Mouse (Mus musculus) cerebellum, postnatal 4 days (tissue): Measurements from ENCODE around the gene Lrrn3.
A peak's percentile ranks its signal among the peaks of the same experiment; 100 is the strongest.

Experiments used
- DNase-seq, 2 experiments: peaks; one replicate each; pipeline ENCODE4 v3.0.0; 2022; ENCODE audit warnings: low spot score in 2 of 2, mixed read lengths in 1 of 2

The Lrrn3 gene

DNA sequence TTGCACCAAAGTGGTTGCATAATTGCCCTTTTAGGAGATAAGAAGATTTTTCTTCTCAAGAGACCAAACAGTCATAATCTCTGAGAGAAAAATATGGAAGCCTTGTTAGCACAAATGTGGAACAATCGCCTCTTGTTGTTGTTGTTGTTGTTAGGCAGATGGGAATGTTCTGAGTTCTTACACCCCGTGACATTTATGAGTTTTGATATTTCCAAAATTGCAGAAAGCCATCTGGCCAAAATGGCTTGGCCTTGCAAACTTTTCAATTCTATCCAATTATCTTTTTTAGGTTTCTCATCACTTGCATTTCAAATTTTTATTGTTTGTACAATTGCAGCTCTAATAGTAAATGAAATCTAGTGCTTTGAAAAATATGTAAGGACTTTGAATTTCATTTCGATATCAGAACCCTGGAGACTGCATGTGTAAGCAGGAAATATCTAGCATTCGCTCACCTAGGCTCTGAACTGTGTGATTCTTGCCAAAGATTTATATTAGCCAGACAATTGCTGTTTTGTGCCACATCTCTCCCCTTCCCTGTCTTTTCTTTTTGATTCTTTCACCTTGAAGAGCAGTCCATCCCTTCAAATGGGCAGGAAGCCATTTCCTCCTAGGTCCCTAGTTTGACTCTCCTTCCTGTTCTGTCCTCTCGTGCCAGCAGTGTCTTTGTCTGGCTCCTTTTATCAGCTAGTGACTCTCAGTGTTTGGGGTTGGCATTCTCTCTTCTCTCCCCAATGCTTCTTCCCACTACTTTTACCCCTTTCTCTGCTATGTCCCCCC is 49.8 kb downstream of the Lrrn3 start:
- DNase-seq = no peak

DNA sequence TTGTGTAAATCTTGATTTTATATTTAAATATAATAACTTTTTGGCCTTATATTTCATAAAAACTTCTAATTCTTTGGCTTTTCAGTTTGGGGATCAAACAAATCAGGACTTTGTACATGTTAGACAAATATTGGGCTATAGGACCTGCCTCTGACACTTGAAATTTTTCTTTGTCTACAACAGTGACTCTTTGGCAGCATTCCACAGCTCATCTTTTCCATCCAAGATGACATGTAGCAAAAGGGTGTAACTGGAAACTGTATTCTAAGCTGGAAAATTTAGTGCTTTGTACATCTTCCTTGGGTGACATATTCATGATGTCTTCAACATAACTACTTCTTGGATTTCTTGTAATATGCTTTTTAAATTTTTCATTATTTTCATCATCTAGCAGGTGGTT is 57.4 kb downstream of the Lrrn3 start:
- DNase-seq = no peak

DNA sequence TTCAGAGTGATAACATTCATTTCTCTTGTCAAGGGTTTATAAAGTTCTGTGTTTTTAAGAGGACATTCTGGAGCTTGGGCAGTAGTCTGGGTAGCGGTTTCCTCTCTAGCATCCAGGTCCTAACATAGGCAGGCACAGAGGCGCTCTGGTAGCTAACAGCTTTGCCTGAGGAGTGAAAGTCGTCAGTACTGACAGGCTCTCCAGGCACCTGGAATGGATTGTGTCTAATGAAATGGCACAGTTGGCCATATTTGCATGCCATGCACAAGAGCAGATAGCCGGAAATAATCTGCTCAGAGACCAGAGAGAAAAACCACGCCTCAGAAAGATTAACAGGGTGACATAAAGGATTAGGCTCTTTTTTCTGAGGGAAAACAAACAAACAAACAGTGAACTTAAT is 58.8 kb downstream of the Lrrn3 start:
- peak in 1 of 2 experiments; percentile 33 for DNase-seq

DNA sequence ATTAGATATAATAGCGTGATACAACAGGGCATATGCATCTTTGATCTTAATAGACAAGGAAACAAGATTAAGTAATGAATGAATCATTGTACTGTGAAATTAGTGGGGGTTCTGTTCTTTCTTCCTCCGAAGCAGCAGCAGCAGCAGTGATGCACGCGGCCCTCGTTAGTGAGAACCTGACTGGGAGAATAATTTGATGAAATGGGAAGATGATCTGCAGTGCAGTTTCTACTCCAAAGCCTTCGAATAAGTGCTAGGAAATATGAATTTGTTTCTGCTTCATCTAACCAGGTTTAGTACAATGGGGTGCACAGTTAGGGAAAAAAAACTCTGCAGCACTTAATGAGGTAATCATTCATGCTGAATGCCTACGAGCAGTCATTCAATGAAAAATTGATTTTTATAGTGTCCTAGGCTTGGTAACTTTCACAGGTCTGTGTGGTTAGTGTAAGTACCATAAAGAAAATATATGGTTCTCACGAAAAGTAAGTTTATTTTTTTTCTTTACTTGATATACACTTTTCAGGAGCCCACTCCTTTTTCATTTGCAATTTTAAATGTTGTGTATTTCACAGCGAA is 61.0 kb downstream of the Lrrn3 start:
- no peak for DNase-seq

DNA sequence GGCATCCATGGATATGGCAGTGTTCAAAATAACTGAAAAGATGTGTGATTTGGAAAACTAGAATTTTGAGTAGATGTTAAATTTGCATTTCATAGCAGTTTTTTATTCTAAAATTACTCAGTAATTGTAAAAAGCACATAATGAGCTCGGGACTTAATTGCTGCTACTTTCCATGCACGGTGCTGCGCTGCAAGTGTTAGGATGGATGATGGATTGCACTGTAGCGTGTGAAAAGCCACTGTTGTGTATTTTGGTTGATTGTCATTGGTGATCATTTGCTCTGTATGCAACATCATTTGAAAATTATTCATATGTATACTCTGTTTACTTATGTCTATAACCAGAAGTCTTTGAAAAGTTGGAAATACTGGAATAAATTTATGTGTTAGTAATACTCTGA is 68.3 kb downstream of the Lrrn3 start:
- DNase-seq = no peak

DNA sequence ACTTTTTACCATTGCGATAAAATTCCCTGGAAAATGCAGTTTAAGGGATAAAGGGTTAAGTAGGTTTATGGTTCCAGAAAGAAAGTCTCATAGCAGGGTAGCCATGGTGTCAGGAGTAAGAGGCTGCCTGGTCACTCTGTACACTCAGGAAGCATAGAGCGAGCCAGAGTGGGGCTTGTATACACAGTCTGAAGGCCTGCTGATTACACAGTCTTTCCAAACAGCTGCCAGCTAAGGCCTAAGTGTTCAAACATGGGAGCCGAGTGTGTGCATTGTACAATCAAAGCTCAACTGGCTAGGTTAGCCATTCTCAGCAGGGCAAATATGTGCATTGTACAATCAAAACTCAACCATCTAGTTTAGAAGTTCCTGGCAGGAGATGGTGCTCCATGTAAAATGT is 69.1 kb downstream of the Lrrn3 start:
- DNase-seq = no peak

DNA sequence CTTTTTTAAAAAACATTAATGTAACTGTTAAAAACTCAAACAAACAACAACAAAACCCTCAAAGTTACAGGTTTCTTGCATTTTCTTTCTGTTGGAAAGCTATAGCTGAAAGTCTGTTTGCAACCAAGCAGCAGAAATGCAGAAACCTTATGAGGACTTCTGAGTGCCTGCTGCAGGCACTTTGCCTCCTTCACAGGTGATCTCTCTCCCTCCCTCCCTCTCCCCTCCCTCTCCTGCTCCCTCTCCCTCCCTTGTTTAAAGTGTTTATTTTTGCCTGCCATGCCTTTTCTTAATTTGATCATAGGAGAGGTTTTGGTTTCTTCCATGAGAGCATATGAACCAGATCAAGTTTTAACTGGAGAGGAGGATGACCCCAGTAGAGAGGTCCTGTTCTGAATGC is 69.6 kb downstream of the Lrrn3 start:
- DNase-seq = no peak

DNA sequence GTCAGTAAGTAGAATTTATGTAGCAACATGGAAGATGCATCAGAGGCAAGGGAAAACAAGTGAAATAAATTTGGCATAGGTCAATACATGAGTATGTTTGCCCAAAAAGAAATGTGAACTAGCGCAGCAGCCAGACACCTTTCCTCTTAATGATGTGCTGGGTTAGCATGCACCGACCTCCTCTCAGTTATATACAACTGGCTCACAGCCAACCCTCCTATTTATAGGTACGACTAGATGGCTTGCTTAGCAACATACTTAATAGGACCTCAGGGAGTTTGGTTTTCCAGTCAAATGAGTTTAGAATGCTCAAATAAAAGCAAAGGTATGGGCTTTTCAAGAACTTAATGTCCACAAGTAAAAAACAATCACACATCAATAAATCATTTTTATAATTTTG is 76.8 kb downstream of the Lrrn3 start:
- DNase-seq = no peak

DNA sequence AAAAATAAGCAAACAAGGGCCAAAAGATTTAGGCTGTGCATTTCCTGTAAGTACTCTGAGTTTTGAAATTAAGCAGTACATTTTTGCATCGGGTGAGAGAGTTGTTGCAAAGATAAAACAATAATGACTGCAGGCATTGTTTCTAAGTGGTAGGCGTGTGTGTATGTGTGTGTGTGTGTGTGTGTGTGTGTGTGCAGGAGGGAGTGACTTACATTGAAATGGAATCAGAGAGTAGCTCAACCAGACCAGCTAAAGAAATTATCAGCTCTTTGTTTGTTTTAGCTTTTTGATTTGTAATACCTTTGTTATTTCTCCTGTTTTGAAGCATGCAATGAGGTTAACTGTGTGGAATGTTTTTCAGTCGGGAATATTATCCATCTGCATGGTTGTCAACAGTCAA is 84.3 kb downstream of the Lrrn3 start:
- DNase-seq = no peak
